Mouse (Mus musculus): Measurements from ENCODE around the gene Zc3h12d. TPM values are rescaled to one million over a fixed set of nuclear protein-coding genes. Genes with fewer than 3 reads are reported as not detected.

Zc3h12d gene
- polyA plus RNA-seq, 1 experiment from 2014 or later: 0.10 TPM

- WGBS: 57% methylated on average over 3 of the region's 3 CpGs
- H3K4me3 ChIP-seq: no peak overlapping the region
- H3K27me3 ChIP-seq: no peaks in the 10 kb centered on the region
- H3K27ac ChIP-seq (replicated peaks): no peak overlapping the region
- no peak overlapping the region for H3K4me2 ChIP-seq (replicated peaks)
- no peaks in the 10 kb centered on the region for H3K9me3 ChIP-seq
- H3K4me1 ChIP-seq: peaks cover 7% of the 10 kb centered on the region
- no peak overlapping the region for H3K9ac ChIP-seq (replicated peaks)
- ATAC-seq (replicated peaks): no peak
- H3K36me3 ChIP-seq: no peaks in the 10 kb centered on the region
Measured at GRCm38 (mm10) chr10:7840785-7841184, 8.5 kb downstream of the Zc3h12d start.

GRCm38 (mm10) chr10:7841571-7842080, 9.4 kb downstream of the Zc3h12d start:
- no peaks in the 10 kb centered on the region for H3K27me3 ChIP-seq
- H3K4me3 ChIP-seq: no peak overlapping the region
- H3K4me2 ChIP-seq (replicated peaks): no peak overlapping the region
- 70% methylated on average over 14 of the region's 14 CpGs for WGBS
- peaks cover 7% of the 10 kb centered on the region for H3K4me1 ChIP-seq
- no peak for ATAC-seq (replicated peaks)
- H3K9ac ChIP-seq (replicated peaks): no peak overlapping the region
- H3K36me3 ChIP-seq: no peaks in the 10 kb centered on the region
- no peaks in the 10 kb centered on the region for H3K9me3 ChIP-seq
- H3K27ac ChIP-seq (replicated peaks): no peak overlapping the region

- H3K36me3 ChIP-seq: no peaks in the 10 kb centered on the region
- H3K4me1 ChIP-seq: peaks cover 7% of the 10 kb centered on the region
- H3K9me3 ChIP-seq: no peaks in the 10 kb centered on the region
- no peak for ATAC-seq (replicated peaks)
- no peak overlapping the region for H3K27ac ChIP-seq (replicated peaks)
- WGBS: 95% methylated on average over 4 of the region's 4 CpGs
- H3K4me3 ChIP-seq: no peak overlapping the region
- no peak overlapping the region for H3K4me2 ChIP-seq (replicated peaks)
- H3K27me3 ChIP-seq: no peaks in the 10 kb centered on the region
- no peak overlapping the region for H3K9ac ChIP-seq (replicated peaks)
Measured at GRCm38 (mm10) chr10:7843181-7843580, 10.9 kb downstream of the Zc3h12d start.

- WGBS: 84% methylated on average over 4 of the region's 4 CpGs
- H3K27me3 ChIP-seq: no peaks in the 10 kb centered on the region
Measured at GRCm38 (mm10) chr10:7844161-7844560, 11.9 kb downstream of the Zc3h12d start.

GRCm38 (mm10) chr10:7845136-7845535, 12.9 kb downstream of the Zc3h12d start:
- Histone ChIP-seq H3K4me2 (replicated peaks) (no peak overlapping the region), H3K4me1 (no peaks in the 10 kb centered on the region), H3K27me3 (no peaks in the 10 kb centered on the region), H3K36me3 (no peaks in the 10 kb centered on the region), H3K9ac (replicated peaks) (no peak overlapping the region), H3K4me3 (no peak overlapping the region), H3K9me3 (no peaks in the 10 kb centered on the region), H3K27ac (replicated peaks) (no peak overlapping the region)
- ATAC-seq (replicated peaks): no peak
- WGBS: 69% methylated on average over 8 of the region's 8 CpGs

More at GRCm38 (mm10) chr10:7844161-7844560, 11.9 kb downstream of the Zc3h12d start:
- no peaks in the 10 kb centered on the region for H3K36me3 ChIP-seq
- no peaks in the 10 kb centered on the region for H3K9me3 ChIP-seq
- no peak overlapping the region for H3K27ac ChIP-seq (replicated peaks)
- H3K4me3 ChIP-seq: no peak overlapping the region
- H3K4me2 ChIP-seq (replicated peaks): no peak overlapping the region
- no peak for ATAC-seq (replicated peaks)
- peaks cover 7% of the 10 kb centered on the region for H3K4me1 ChIP-seq
- no peak overlapping the region for H3K9ac ChIP-seq (replicated peaks)

GRCm38 (mm10) chr10:7845991-7846390, 13.7 kb downstream of the Zc3h12d start:
- Histone ChIP-seq H3K9ac (replicated peaks) (no peak overlapping the region), H3K27ac (replicated peaks) (no peak overlapping the region), H3K27me3 (no peaks in the 10 kb centered on the region), H3K4me1 (no peaks in the 10 kb centered on the region), H3K36me3 (no peaks in the 10 kb centered on the region), H3K4me3 (no peak overlapping the region), H3K9me3 (no peaks in the 10 kb centered on the region), H3K4me2 (replicated peaks) (no peak overlapping the region)
- WGBS: 83% methylated on average over 4 of the region's 4 CpGs
- no peak for ATAC-seq (replicated peaks)

GRCm38 (mm10) chr10:7847166-7847605, 14.9 kb downstream of the Zc3h12d start:
- no peak for ATAC-seq (replicated peaks)
- Histone ChIP-seq H3K27ac (replicated peaks) (no peak overlapping the region), H3K9me3 (no peaks in the 10 kb centered on the region), H3K4me3 (no peak overlapping the region), H3K9ac (replicated peaks) (no peak overlapping the region), H3K27me3 (no peaks in the 10 kb centered on the region), H3K4me2 (replicated peaks) (no peak overlapping the region), H3K36me3 (no peaks in the 10 kb centered on the region), H3K4me1 (no peaks in the 10 kb centered on the region)
- WGBS: 86% methylated on average over 2 of the region's 2 CpGs

GRCm38 (mm10) chr10:7851891-7852290, 19.6 kb downstream of the Zc3h12d start:
- Histone ChIP-seq H3K27me3 (no peaks in the 10 kb centered on the region), H3K4me1 (no peaks in the 10 kb centered on the region), H3K9me3 (no peaks in the 10 kb centered on the region), H3K36me3 (no peaks in the 10 kb centered on the region), H3K9ac (replicated peaks) (no peak overlapping the region), H3K27ac (replicated peaks) (no peak overlapping the region), H3K4me2 (replicated peaks) (no peak overlapping the region), H3K4me3 (no peak overlapping the region)
- no peak for ATAC-seq (replicated peaks)
- WGBS: 73% methylated on average over 3 of the region's 3 CpGs

GRCm38 (mm10) chr10:7860494-7860893, 28.2 kb downstream of the Zc3h12d start:
- Histone ChIP-seq H3K4me1 (no peaks in the 10 kb centered on the region), H3K4me2 (replicated peaks) (no peak overlapping the region), H3K9ac (replicated peaks) (no peak overlapping the region), H3K9me3 (no peaks in the 10 kb centered on the region), H3K27ac (replicated peaks) (no peak overlapping the region), H3K4me3 (no peak overlapping the region), H3K36me3 (no peaks in the 10 kb centered on the region), H3K27me3 (no peaks in the 10 kb centered on the region)
- WGBS: 87% methylated on average over 7 of the region's 7 CpGs
- ATAC-seq (replicated peaks): no peak

GRCm38 (mm10) chr10:7861259-7861936, 29.1 kb downstream of the Zc3h12d start:
- no peaks in the 10 kb centered on the region for H3K9me3 ChIP-seq
- WGBS: 76% methylated on average over 14 of the region's 14 CpGs
- H3K36me3 ChIP-seq: no peaks in the 10 kb centered on the region
- no peak overlapping the region for H3K4me3 ChIP-seq
- H3K4me1 ChIP-seq: no peaks in the 10 kb centered on the region
- H3K9ac ChIP-seq (replicated peaks): no peak overlapping the region
- H3K27ac ChIP-seq (replicated peaks): no peak overlapping the region
- ATAC-seq (replicated peaks): no peak
- H3K4me2 ChIP-seq (replicated peaks): no peak overlapping the region
- no peaks in the 10 kb centered on the region for H3K27me3 ChIP-seq

GRCm38 (mm10) chr10:7861937-7862657, 29.8 kb downstream of the Zc3h12d start:
- no peaks in the 10 kb centered on the region for H3K27me3 ChIP-seq
- peaks cover 2% of the 10 kb centered on the region for H3K4me1 ChIP-seq
- no peak overlapping the region for H3K9ac ChIP-seq (replicated peaks)
- H3K27ac ChIP-seq (replicated peaks): no peak overlapping the region
- no peak overlapping the region for H3K4me3 ChIP-seq
- WGBS: 95% methylated on average over 25 of the region's 25 CpGs
- ATAC-seq (replicated peaks): no peak
- H3K4me2 ChIP-seq (replicated peaks): no peak overlapping the region
- H3K36me3 ChIP-seq: no peaks in the 10 kb centered on the region
- no peaks in the 10 kb centered on the region for H3K9me3 ChIP-seq

- Histone ChIP-seq H3K27me3 (0 out of 2 replicates have a peak, but pooled peaks cover 5% of the 10 kb centered on the region), H3K4me2 (replicated peaks) (no peak overlapping the region), H3K4me1 (peaks cover 8% of the 10 kb centered on the region), H3K36me3 (no peaks in the 10 kb centered on the region), H3K27ac (replicated peaks) (no peak overlapping the region), H3K9me3 (no peaks in the 10 kb centered on the region), H3K9ac (replicated peaks) (no peak overlapping the region), H3K4me3 (no peak overlapping the region)
- WGBS: 94% methylated on average over 6 of the region's 6 CpGs
- no peak for ATAC-seq (replicated peaks)
Measured at GRCm38 (mm10) chr10:7863411-7863810, 31.1 kb downstream of the Zc3h12d start.

Data from forebrain, embryonic 15.5 days (tissue).